Mouse (Mus musculus) left cerebral cortex, postnatal 36 days (tissue): ENCODE results near the gene Chpf. TPM values are rescaled to one million over a fixed set of nuclear protein-coding genes. Genes with fewer than 3 reads are reported as not detected.

Experiments used
- DNase-seq, 2 experiments: peaks; one replicate each; pipeline ENCODE4 v3.0.0; 2021 to 2022; ENCODE audit warnings: low spot score in 2 of 2, mixed read lengths in 1 of 2
- intact Hi-C: fragments of 180-260 bp; cut with DNase I; formaldehyde crosslinking; loops from one replicate; pipeline ENCODE4 v1.15.1; 2025
- total RNA-seq, 2 experiments: library from RNA; stranded (reverse); gene quantifications; 2 replicates each; pipeline ENCODE4 v1.2.3; 2021

Chpf gene
- total RNA-seq, 2 experiments from 2014 or later, result 75.3 to 86.3 TPM

GRCm38 (mm10) chr1:75445751-75446611 is 33.1 kb downstream of the Chpf start:
- intact Hi-C loops, result loop anchor here (1.0 to 5.0 kb wide), 3 partner anchors 13 to 104 kb away; no protein-coding TSS in a partner anchor
- peak; percentile 58 to 68 for DNase-seq

GRCm38 (mm10) chr1:75445141-75445701 is 33.9 kb downstream of the Chpf start:
- intact Hi-C loops, result loop anchor here (1.0 to 5.0 kb wide), 3 partner anchors 14 to 103 kb away; no protein-coding TSS in a partner anchor
- peak; percentile 56 to 59 for DNase-seq

GRCm38 (mm10) chr1:75444208-75444607 is 34.9 kb downstream of the Chpf start:
- intact Hi-C loops, result loop anchor here (2.0 kb wide), 1 partner anchor 15 kb away; no protein-coding TSS in a partner anchor
- no peak for DNase-seq

- intact Hi-C loops, result loop anchor here (2.0 kb wide), 1 partner anchor 15 kb away; no protein-coding TSS in a partner anchor
- no peak for DNase-seq
These were observed 35.7 kb downstream of the Chpf start for GRCm38 (mm10) chr1:75443247-75444024.

- intact Hi-C loops, result no loop called here
- no peak for DNase-seq
These were observed 36.3 kb downstream of the Chpf start for GRCm38 (mm10) chr1:75442811-75443210.

GRCm38 (mm10) chr1:75442171-75442570 is 36.9 kb downstream of the Chpf start:
- intact Hi-C loops, result no loop called here
- no peak for DNase-seq

- intact Hi-C loops, result no loop called here
- DNase-seq, result no peak
These were observed 37.6 kb downstream of the Chpf start for GRCm38 (mm10) chr1:75441471-75441996.

GRCm38 (mm10) chr1:75440661-75441060 is 38.4 kb downstream of the Chpf start:
- no peak for DNase-seq
- intact Hi-C loops, result no loop called here

GRCm38 (mm10) chr1:75438782-75439181 is 40.3 kb downstream of the Chpf start:
- DNase-seq, result no peak
- intact Hi-C loops, result no loop called here

GRCm38 (mm10) chr1:75435475-75436328 is 43.4 kb downstream of the Chpf start, which contains the start of gene Gmppa:
TSS of gene Gmppa (plus strand) at chr1:75435930.
- peak; percentile 80 to 82 for DNase-seq
- intact Hi-C loops, result no loop called here

GRCm38 (mm10) chr1:75425796-75426471 is 53.2 kb downstream of the Chpf start:
- peak in 1 of 2 experiments; percentile 51 for DNase-seq
- intact Hi-C loops, result no loop called here

Other genes with a start within 250 kb of the Chpf start
- not detected for gene A630095N17Rik, start 247.2 kb downstream of the Chpf start, total RNA-seq
- gene Dnajb2, start 242.9 kb downstream of the Chpf start, total RNA-seq, result 10 to 100 TPM; 91.6 to 97.6 TPM
- gene Ptprn, start 214.8 kb downstream of the Chpf start, total RNA-seq, result 100 to 1,000 TPM; 468 to 499 TPM
- 100 to 1,000 TPM; 122 to 146 TPM for gene Resp18, start 200.9 kb downstream of the Chpf start, total RNA-seq
- gene Dnpep, start 161.3 kb downstream of the Chpf start, total RNA-seq, result 10 to 100 TPM; 51.9 to 55.9 TPM
- gene Des, start 119.0 kb downstream of the Chpf start, total RNA-seq, result 1 to 10 TPM in 1 of 2 experiments, under 1 TPM in 1; 0.84 to 1.5 TPM
- gene Speg, start 104.0 kb downstream of the Chpf start, total RNA-seq, result 100 to 1,000 TPM; 173 to 212 TPM
- gene Gmppa, start 43.4 kb downstream of the Chpf start, total RNA-seq, result 10 to 100 TPM; 50.0 to 59.0 TPM
- gene Asic4, start 28.9 kb downstream of the Chpf start, total RNA-seq, result 10 to 100 TPM; 13.2 to 15.7 TPM
- gene Tmem198, start 225 bp upstream of the Chpf start, total RNA-seq, result 100 to 1,000 TPM in 1 of 2 experiments, 10 to 100 TPM in 1; 94.2 to 105 TPM
- 10 to 100 TPM; 25.4 to 33.2 TPM for gene Obsl1, start 27.1 kb upstream of the Chpf start, total RNA-seq
- gene Inha, start 27.8 kb upstream of the Chpf start, total RNA-seq, result 10 to 100 TPM; 18.6 to 30.8 TPM
- 10 to 100 TPM; 29.2 to 38.0 TPM for gene Stk11ip, start 42.2 kb upstream of the Chpf start, total RNA-seq
- 100 to 1,000 TPM; 176 to 200 TPM for gene Slc4a3, start 67.0 kb upstream of the Chpf start, total RNA-seq